ENCODE assay signal across 27 mouse cellular contexts in genomic region chr4:43262821-43263220, GRCm38 (mm10). TPM values are rescaled to one million over a fixed set of nuclear protein-coding genes. Genes with fewer than 3 reads are reported as not detected.
DNase-seq lines count a peak whose midpoint lies in the region; ATAC-seq and TF ChIP-seq lines count a peak whose summit lies in the region.
"Had no signal": no experiment of that assay in that cellular context is flagged by ENCODE, and none has a peak within 500 bp of the region (broad histone marks: within the 10 kb centered on the region; RNA-seq: fewer than 3 reads in every experiment).

No protein-coding gene starts in this region.

- H3K9me3 ChIP-seq in liver, postnatal 0 days (ENCODE audit: low read length), result no peaks in the 10 kb centered on the region
- H3K9me3 ChIP-seq: embryonic facial prominence, embryonic 10.5 days; hindbrain, embryonic 10.5 days; megakaryocyte, embryonic 14.5 days; neural tube, embryonic 13.5 days had no signal

- no peak for TF ChIP-seq CTCF in liver, postnatal 0 days (IDR thresholded peaks at IDR 0.05; ENCODE audit: low read depth)

- H3K4me3 ChIP-seq in liver, postnatal 0 days (ENCODE audit: low read depth, low read length), result no peak overlapping the region
- H3K4me3 ChIP-seq: embryonic facial prominence, embryonic 10.5 days; heart, adult 2 months; hindbrain, embryonic 10.5 days; left cerebral cortex, adult 2 months; megakaryocyte, embryonic 14.5 days; myocyte; neural tube, embryonic 13.5 days had no signal

- 0 out of 2 replicates have a peak, but pooled peaks cover 7% of the 10 kb centered on the region for H3K4me1 ChIP-seq in liver, postnatal 0 days (ENCODE audit: insufficient read depth)

- no peak for TF ChIP-seq EP300 in liver, postnatal 0 days (IDR thresholded peaks at IDR 0.05; ENCODE audit: low read depth)

- intact Hi-C loops in heart, postnatal 10 days (cut with DNase I), result no loop called here

- H3K4me2 ChIP-seq in liver, postnatal 0 days (ENCODE audit: low read depth, low read length), result no peak overlapping the region
- H3K4me2 ChIP-seq: neural tube, embryonic 13.5 days had no signal

- H3K27me3 ChIP-seq in liver, postnatal 0 days (ENCODE audit: insufficient read depth, low read length), result no peaks in the 10 kb centered on the region
- H3K27me3 ChIP-seq: neural tube, embryonic 13.5 days had no signal

- peak; percentile 19; the same call in 1 of the 2 replicates for ATAC-seq in liver, postnatal 0 days
- ATAC-seq in megakaryocyte, adult 5-6 weeks (ENCODE audit: poor library complexity, severe bottlenecking), result peak; percentile 90
- ATAC-seq: CD4-positive, CD25-positive, alpha-beta regulatory T cell, adult 4 months; forebrain, postnatal 0 days; hindbrain, postnatal 0 days; intestine, embryonic 16.5 days had no signal

- H3K27ac ChIP-seq in liver, postnatal 0 days (ENCODE audit: low read depth), result no peak overlapping the region
- H3K27ac ChIP-seq: embryonic facial prominence, embryonic 10.5 days; heart, adult 2 months; hindbrain, embryonic 10.5 days; hindbrain, postnatal 0 days; left cerebral cortex, adult 2 months; neural tube, embryonic 13.5 days had no signal

- H3K9ac ChIP-seq in liver, postnatal 0 days (replicated peaks), result no peak overlapping the region
- H3K9ac ChIP-seq: forebrain, postnatal 0 days; neural tube, embryonic 13.5 days had no signal

- H3K36me3 ChIP-seq in liver, postnatal 0 days (replicated peaks; ENCODE audit: insufficient read depth, low read length), result no peaks in the 10 kb centered on the region
- H3K36me3 ChIP-seq: embryonic facial prominence, embryonic 10.5 days had no signal

- peak; percentile 94 for DNase-seq in heart, adult 11 months
- DNase-seq in heart, postnatal 10 days, result no peak
- DNase-seq in liver, postnatal 0 days, result no peak
- no peak for DNase-seq in liver
- DNase-seq in 416B (ENCODE audit: low read depth), result peak; percentile 33
- DNase-seq in MN1 (ENCODE audit: low spot score), result no peak
- DNase-seq in spleen, postnatal 14 days (ENCODE audit: low spot score in 2 of 2), result no peak
- DNase-seq: adrenal gland, postnatal 36 days; cerebellum, adult 11 months; cerebellum, postnatal 10 days; forebrain, postnatal 0 days; gastrocnemius, postnatal 14 days; kidney, postnatal 25 days; midbrain, embryonic 14.5 days; retina, postnatal 1 day; right cerebral cortex, postnatal 4 days had no signal

- 63% methylated on average over 6 of the region's 6 CpGs for WGBS in liver, postnatal 0 days (ENCODE audit: insufficient replicate concordance)

RNA-seq across cellular contexts. Expression of gene Atp8b5, which starts 4.1 kb away (rescaled TPM):
- under 1 TPM in 1 of 2 experiments, not detected in 1; 0.17 TPM for total RNA-seq in heart, postnatal 10 days (2021)
- 0.02 and 0.13 TPM in 2 replicates for polyA plus RNA-seq in liver, postnatal 0 days (2015; fragmentation: Nextera tagmentation; extraction: Ambion mirVana)
- total RNA-seq in megakaryocyte, adult 5-6 weeks (2015), result 0.13 and 0.36 TPM in 2 replicates
- total RNA-seq in megakaryocyte, adult 5-6 weeks (2017), result 0.04 and 0.20 TPM in 2 replicates
- polyA plus RNA-seq: CD4-positive, CD25-positive, alpha-beta regulatory T cell, adult 4 months; myocyte had no signal

Comparison
In these comparisons a context has a peak if more than half of its experiments do, and no peak if none do; other contexts are left out.
1. DNase-seq: peak in heart, adult 11 months (single experiment) and 416B (single experiment); none in heart, postnatal 10 days (0 of 2), liver, postnatal 0 days (single experiment), liver (single experiment), MN1 (single experiment) and spleen, postnatal 14 days (0 of 2).